Mouse (Mus musculus) v-Abl transformed pro-B cells (cell line): ENCODE results near the gene Arl10.

ENCODE experiments used
- in situ Hi-C, 2 experiments: fragments of 400-800 bp; cut with MboI; formaldehyde crosslinking; loops; one replicate each; pipeline ENCODE4 v1.15.1; 2025; ENCODE audit not compliant: unreplicated experiment in 2 of 2

Arl10 gene

GRCm38 (mm10) chr13:54581385-54581784 is 6.6 kb downstream of the Arl10 start:
- in situ Hi-C loops = no loop called here

- in situ Hi-C loops = no loop called here
These were observed 7.3 kb downstream of the Arl10 start for GRCm38 (mm10) chr13:54582126-54582525.

- in situ Hi-C loops = no loop called here
These were observed 8.0 kb downstream of the Arl10 start for GRCm38 (mm10) chr13:54582860-54583259.

GRCm38 (mm10) chr13:54585831-54586230 is 11.0 kb downstream of the Arl10 start:
- in situ Hi-C loops = no loop called here

- in situ Hi-C loops = no loop called here
These were observed 14.7 kb downstream of the Arl10 start for GRCm38 (mm10) chr13:54589414-54589995.

- in situ Hi-C loops = no loop called here
These were observed 15.5 kb downstream of the Arl10 start, which contains the start of the genes Nop16 and Higd2a for GRCm38 (mm10) chr13:54589996-54590951. TSS of gene Nop16 (minus strand) at chr13:54590090. TSS of gene Higd2a (plus strand) at chr13:54590207.

- in situ Hi-C loops = no loop called here
These were observed 17.1 kb downstream of the Arl10 start for GRCm38 (mm10) chr13:54591776-54592356.

- in situ Hi-C loops = no loop called here
These were observed 18.8 kb downstream of the Arl10 start for GRCm38 (mm10) chr13:54593617-54594016.

GRCm38 (mm10) chr13:54596107-54596690 is 21.4 kb downstream of the Arl10 start:
- in situ Hi-C loops = no loop called here

- in situ Hi-C loops = no loop called here
These were observed 22.1 kb downstream of the Arl10 start for GRCm38 (mm10) chr13:54596870-54597269.

GRCm38 (mm10) chr13:54598622-54599143 is 23.9 kb downstream of the Arl10 start:
- in situ Hi-C loops = no loop called here

GRCm38 (mm10) chr13:54602639-54603111 is 27.9 kb downstream of the Arl10 start:
- in situ Hi-C loops = loop anchor here (25.0 kb wide), 2 partner anchors 140 to 815 kb away; partner anchors contain the start of gene Thoc3 (in 1 of the 2)

GRCm38 (mm10) chr13:54603501-54603900 is 28.7 kb downstream of the Arl10 start:
- in situ Hi-C loops = loop anchor here (25.0 kb wide), 2 partner anchors 141 to 816 kb away; partner anchors contain the start of gene Thoc3 (in 1 of the 2)

- in situ Hi-C loops = loop anchor here (25.0 kb wide), 2 partner anchors 142 to 817 kb away; partner anchors contain the start of gene Thoc3 (in 1 of the 2)
These were observed 29.4 kb downstream of the Arl10 start for GRCm38 (mm10) chr13:54604221-54604620.

- in situ Hi-C loops = loop anchor here (25.0 kb wide), 2 partner anchors 143 to 818 kb away; partner anchors contain the start of gene Thoc3 (in 1 of the 2)
These were observed 30.6 kb downstream of the Arl10 start for GRCm38 (mm10) chr13:54605426-54605825.

- in situ Hi-C loops = loop anchor here (25.0 kb wide), 2 partner anchors 145 to 820 kb away; partner anchors contain the start of gene Thoc3 (in 1 of the 2)
These were observed 32.4 kb downstream of the Arl10 start for GRCm38 (mm10) chr13:54607204-54607603.

- in situ Hi-C loops = loop anchor here (25.0 kb wide), 2 partner anchors 146 to 821 kb away; partner anchors contain the start of gene Thoc3 (in 1 of the 2)
These were observed 33.2 kb downstream of the Arl10 start for GRCm38 (mm10) chr13:54608002-54608401.

GRCm38 (mm10) chr13:54608666-54609065 is 33.9 kb downstream of the Arl10 start:
- in situ Hi-C loops = loop anchor here (25.0 kb wide), 2 partner anchors 146 to 821 kb away; partner anchors contain the start of gene Thoc3 (in 1 of the 2)

GRCm38 (mm10) chr13:54609301-54609700 is 34.5 kb downstream of the Arl10 start:
- in situ Hi-C loops = loop anchor here (25.0 kb wide), 2 partner anchors 147 to 822 kb away; partner anchors contain the start of gene Thoc3 (in 1 of the 2)

GRCm38 (mm10) chr13:54610613-54610971 is 35.8 kb downstream of the Arl10 start:
- in situ Hi-C loops = loop anchor here (25.0 kb wide), 2 partner anchors 148 to 823 kb away; partner anchors contain the start of gene Thoc3 (in 1 of the 2)
